Mouse (Mus musculus) right cerebral cortex, postnatal 36 days (tissue): ENCODE data around the gene Scel.
A peak's percentile ranks its signal among the peaks of the same experiment; 100 is the strongest.
"Not testable (repeated sequence)": the region's sequence is repeated elsewhere in the genome, so short reads cannot be mapped to it uniquely, and the experiment has no call there.

Experiments used
- DNase-seq, 2 experiments: peaks; one replicate each; pipeline ENCODE4 v3.0.0; 2022; ENCODE audit warnings: low spot score in 2 of 2, mixed read lengths in 1 of 2

Scel gene

DNA sequence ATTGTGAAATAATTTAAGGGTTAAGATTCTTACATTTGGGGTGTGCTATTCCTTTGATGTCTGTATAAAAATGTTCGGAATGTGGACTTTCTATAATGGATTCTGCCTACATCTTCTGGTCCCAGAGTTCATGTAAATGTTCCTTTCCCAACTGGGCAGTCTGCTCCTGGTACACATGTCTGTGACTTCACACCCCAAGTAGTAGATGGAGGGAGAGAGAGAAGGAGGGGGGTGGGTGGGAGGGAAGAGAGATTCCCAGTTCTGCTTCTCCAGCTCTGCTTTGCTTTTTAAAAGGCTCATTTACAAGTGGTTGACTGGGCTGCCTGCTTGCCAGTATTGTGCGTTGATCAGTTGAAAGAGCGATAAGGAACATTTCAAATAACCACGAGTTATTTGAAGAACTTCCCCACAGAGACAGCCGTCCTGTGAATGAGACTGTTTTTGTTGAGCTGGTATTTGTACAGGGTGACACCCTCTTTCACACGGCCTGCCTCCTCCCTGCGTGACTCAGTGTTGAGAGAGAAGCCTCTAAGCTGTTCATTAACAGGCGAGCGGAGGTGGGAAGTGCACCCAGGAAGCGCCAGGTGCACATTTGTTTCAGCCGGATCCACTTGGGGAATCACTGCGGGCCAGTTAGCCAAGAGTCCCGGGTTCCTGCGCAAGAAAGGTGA, at the start of gene Scel:
Gene Scel, plus strand, starts transcription at position 541 of the 671 bp plus-strand sequence.
- peak in 1 of 2 experiments; percentile 23 for DNase-seq

DNA sequence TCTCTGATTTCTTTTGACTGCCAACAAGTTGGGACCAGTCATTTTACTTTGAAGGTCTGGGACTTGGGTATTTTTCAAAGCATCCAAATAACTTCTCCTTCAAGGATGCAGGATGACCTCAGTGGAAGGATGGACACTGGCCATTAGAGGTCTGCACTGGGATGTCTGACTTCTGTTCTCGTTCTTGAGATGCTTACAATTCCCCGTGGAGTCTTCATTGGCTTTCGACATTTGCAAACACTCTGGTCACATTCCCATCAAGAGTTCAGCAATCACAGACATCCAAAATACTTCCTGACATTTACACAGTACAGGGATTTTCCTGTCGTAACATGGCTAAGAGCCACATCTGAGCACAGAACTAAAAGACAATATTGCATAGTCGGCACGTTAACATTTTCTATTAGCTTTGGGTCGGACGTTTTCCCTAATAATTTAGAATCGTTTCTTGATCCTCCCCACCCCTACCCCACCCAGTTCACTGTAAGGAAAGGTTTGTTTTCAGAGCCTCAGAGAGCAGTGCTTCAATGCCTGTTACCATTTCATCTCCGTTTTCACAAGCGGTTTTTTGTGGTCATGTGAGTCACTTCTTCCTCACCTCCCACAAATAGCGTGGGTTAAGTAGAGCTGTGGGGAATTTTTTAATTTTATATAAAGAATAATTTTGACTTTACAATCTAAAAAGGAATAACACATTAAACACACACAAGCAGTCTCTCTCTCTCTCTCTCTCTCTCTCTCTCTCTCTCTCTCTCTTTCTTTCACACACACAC, 44.3 kb upstream of the Scel start:
- DNase-seq, result peak in 1 of 2 experiments; percentile 37

DNA sequence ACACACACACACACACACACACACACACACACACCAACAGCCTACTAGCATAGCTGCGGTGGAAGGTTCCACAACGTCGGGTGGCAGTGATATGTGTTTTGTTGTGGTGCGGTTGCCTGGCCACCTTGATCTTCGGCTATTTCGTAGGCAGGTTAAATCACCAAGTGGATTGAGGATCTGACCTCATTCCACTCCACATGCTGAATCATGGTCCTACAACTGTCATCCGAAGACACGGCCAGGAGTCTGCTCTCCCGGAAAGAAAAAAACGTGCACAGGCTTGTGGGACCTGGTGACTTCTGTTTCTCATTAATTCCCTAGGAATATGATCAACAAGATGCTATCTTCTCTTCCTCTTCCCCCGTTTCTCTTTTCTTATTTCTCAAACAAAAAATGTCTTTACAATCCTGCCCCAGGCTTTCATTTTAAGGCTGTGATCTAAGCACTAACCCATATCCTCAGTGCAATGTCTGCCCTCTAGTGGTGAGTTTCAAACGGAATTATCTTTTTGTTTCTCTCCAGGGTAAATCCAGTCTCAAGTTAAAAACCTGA, 43.6 kb upstream of the Scel start:
- DNase-seq, result peak; percentile 20 to 43

DNA sequence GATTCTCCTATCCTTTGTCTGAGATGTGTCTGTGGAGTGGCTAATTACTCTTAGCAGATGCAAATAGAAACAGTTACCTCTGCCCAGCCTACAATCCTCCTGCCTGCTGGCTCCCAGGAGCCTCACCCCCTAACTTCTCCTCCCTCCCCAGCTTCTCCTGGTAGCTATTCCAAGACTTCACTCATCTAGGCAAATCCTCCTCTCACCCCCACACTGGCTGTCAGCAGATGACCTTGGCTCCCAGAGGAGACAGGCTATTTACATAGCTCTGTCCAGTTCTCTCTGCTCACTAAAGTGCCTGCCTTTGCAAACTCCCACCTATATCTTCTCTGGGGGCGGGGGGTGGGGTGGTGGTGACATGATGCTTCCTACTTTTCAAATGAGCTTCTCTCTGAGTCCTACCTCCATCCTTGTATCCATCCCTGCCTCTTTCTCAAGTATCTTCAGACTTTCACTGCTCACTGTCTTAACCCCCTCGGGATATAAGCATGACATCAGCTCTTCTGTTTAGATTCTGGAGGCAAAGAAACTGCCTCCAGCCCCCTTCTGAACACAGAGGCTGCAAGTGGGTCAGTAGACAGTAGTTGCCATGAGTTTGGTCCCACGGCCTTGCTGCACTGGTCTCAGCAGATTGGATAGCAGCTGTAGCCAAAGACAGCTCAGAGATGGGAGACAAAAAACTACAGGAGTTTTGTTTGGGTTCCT, 41.9 kb upstream of the Scel start:
- DNase-seq, result no peak

DNA sequence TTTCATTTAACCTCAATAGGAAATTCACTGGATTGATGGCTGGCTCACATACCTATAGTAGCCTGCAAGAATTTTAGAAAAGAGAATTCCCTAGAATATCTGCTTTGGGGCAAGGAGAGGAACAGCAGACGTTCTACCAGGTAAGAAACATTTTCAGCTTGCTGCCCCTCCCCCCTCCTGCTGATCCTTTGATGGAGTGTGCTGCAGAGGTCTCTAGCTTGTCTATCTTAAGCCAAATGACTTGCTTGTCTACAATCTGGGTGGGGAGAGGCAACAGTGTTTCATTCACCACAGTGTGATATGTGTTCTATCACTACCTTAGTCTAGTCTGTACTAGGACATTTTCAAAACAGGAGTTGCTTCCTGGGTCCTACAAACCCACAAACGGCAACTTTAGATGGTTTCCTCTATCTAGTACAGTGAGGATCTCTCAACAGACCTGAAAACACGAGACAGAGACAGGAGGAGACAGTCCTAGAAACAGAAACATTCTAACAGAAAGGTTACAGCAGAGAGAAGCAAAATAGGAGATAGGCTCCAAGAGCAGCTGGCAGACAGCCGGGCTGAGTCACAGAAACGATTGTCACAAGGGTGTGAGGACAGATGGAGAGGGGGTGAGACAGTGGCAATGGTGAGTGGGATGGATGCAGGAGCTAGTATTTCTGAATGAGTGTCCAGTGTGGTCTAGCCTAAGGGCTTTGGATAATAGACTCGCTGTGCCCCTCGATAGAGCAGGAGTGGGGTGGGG, 41.2 kb upstream of the Scel start:
- DNase-seq, result peak; percentile 80 to 87

DNA sequence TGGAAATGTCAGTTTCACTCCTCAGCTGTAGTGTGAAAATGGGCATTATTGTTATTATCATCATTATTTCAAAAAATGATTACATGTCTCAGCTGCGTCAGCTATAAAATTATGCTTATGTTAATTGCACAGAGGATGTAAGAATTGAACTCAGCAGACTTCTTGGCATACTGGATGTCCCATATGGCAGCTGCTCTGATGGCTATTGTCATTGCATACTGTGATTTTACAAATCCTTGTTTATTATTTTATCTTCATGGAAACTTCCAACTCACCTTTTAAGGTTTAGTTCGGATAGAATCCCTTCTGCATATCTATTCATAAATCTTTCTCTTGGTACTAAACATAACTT, 40.6 kb upstream of the Scel start:
- no peak for DNase-seq

DNA sequence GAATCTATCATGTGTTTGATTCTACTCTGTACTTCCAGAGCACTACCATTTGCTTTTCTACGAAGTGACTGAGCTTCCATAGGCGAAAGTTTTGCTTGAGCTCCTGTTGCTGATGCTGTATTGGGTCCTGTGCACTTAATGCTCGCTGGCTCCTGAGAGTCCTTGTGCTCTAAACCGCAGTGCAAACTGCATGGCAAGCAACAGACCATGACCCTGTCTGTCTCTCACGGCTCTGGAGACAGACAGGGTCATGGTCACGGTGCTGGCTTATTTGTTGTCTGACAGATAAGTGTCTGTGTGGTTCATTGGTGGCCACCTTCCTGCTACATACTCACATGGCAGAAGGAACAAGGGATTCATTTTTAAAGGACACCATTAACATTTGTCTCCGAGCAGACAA, 37.8 kb upstream of the Scel start:
- DNase-seq, result no peak

DNA sequence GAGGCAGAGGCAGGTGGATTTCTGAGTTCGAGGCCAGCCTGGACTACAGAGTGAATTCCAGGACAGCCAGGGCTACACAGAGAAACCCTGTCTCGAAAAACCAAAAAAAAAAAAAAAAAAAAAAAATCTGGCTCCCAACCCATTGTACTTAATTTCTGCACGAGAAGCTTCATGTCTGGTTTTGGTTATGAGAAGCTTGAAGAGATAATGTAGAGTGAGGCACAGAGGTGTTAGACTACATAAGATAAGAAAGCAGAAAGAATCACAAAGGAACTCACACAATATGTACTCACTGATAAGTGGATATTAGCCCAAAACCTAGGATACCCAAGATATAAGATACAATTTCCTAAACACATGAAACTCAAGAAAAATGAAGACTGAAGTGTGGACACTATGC, 36.9 kb upstream of the Scel start:
- not testable (repeated sequence) for DNase-seq

DNA sequence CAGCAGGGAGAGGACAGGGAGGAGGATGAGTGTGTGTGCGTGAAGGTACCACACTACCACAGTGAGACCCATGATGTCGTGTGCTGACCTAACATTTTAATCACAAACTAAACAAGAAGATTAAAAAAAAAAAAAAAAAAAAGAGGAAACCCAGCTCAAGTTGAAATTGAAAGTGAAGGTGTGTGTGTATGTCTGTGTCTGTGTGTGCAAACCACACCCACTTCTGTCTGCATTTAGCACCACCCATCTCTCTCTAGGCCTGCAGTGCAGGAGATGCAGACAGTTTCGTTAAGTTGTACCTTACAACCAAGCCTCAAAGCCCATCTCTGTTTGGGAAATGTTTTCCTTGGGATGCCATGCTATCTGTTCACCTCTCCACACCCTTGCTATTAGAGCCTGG, 35.9 kb upstream of the Scel start:
- no peak for DNase-seq

DNA sequence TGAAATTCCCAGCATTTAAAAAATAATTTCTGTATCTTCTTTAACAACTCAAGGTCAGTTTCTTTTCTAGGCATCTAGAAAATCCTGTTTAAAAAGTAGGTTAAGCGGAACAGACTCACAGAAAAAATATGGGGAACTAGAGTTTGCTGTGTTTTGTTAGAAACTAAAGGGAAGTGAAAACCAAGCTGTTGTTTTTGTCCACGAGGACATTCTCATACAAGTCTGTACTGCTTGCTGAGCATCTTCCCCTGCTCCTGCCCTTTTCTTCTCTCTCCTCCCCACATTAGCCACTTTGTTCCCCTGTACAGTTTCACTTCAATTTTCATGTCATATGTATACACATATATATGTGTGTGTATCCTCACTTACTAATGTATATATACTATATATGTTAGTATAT, 35.2 kb upstream of the Scel start:
- DNase-seq, result no peak

DNA sequence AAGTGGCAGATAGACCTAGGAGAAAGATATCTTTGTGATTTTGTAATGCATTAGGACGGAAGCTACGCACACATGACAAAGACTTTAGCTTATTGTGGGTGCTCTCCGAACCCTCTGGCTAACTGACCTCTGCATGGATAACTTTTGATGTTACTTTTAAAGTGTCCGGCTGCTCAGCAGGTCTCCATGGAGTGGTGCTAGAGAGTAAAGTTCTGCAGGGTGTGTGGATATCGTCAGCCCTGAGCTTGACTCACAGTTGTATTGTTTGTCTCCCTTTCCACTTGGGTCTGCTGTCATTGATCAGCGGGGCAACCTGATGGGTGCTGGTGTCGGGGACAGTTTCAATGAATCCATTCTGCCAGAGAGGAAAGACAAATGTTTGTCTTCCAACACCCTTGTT, 33.7 kb upstream of the Scel start:
- DNase-seq, result no peak

DNA sequence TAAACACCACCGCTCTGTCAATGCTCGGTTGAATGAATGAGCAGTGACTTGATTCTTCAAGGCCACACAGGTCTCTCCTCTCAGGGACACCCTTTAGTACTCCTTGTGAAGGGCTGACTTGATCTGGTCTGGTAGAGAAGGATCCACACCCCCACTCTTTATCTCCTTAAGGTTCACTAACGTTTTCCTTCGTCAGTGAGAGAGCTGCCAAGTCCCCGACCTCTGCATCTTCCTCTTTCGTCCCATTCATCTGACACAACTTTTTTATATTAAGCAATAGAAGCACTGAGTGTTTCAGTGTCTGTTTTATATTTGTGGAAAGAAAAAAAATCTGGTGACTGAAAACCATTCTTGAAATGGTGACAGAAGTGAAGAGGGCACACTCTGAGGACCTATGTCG, 31.6 kb upstream of the Scel start:
- DNase-seq, result no peak

DNA sequence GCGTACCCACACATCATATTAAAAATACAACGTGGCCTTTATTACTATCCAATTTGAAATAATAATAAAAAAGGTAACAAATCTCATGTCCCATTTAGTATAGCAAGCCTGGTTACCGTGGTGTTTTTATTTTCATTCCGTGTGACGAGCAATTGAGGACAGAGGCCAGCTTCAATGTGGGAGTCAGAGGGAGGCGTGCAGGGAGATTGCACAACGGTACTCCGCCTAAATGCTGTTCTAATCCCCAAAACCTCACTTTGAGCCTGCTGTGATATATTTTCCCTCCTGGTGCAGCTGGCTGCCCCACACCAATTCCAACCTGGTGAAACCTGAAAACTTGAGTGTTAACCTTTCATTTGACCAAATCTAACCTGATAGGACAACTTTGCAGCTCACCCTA, 27.5 kb upstream of the Scel start:
- no peak for DNase-seq

DNA sequence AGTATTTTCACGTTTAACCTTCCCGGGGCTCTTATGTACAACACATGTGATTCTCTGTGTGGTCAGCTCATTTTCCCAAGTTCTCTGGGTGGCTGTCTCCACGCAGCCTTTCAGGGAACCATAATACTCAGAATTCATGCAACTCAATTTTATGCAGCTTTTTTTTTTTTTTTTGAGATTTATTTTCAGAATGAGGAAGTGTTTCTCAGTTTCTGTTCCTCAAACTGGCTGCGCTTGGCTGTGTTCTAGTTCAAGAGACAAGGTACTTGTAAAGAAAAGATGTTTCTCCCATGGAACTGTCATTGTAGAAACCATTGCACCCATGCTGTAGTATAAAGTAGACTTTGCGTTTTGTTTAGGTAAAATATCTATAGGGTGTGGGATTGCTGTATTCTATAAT, 26.2 kb upstream of the Scel start:
- DNase-seq, result no peak

DNA sequence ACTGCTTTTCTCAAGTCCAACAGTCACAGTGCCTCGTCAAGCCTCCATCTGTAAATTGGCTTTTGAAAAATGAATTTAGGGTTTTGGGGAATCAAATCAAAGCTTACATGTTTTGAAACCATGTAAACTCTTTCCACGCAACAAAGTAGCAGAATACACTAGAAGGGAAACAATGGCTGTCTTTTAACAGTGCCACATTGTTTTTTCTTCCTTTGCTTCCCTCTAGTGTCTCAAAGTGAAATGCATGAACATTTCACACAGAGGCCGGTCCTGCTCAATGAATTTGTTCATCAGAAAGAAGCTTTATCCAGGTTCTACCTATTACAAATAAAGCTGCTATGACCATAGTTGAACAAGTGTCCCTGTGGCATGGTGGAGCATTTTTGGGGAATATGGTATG, 24.5 kb upstream of the Scel start:
- DNase-seq, result no peak

DNA sequence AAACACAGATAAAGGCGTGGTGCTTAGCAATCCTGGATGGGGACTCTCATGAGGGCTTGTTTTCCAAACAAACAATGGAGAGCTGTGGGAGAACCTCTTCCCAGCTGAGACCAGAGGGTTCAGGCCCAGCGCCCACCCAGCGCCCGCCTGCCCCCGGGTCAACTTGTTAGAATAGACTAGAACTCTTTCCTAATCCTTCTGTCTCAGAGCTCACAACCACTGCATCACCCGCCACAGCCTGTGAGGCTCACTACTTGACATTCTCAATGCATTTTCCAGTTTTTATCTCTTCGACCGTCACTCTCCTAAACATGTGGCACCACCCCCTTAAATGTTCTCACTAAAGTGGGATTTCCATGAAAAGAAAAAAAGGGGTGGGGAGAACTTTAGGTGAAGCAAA, 14.9 kb upstream of the Scel start:
- DNase-seq, result no peak

DNA sequence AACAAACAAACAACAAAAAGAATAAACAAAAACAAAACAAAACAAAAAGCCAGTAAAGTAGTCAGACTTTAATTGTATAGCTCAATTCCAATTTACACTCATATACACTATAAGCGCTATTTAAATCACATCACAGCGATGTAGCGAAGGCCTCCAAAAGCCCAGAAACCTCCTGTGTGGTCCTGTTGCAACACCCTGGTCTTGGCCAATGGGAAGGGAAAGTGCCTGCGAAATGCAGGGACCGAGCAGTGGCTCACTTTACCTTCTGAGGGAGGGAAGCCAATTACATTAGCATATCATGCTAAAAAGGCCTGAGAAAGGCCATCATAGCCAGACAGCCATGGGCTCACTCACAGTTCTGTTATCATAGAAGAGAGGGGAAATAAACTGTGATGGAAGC, 14.5 kb upstream of the Scel start:
- no peak for DNase-seq

DNA sequence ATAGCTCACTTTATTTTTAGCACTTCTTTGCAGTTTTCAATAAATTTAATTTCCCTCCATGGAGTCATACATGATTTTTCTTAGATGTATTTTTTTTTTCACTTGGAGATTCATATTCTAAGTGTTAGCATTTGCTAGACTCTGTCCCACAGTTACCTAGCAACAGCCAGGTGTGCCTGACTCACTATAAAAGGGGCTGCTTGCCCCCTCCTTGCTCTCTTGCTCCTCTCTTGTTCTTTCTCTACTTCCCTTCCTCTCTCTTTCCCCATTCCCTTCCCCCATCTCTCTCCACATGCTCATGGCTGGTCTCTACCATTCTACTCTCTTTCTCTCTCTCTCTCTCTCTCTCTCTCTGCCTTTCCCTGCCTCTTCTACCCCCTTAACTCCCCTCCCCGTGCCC, 14.1 kb upstream of the Scel start:
- no peak for DNase-seq

DNA sequence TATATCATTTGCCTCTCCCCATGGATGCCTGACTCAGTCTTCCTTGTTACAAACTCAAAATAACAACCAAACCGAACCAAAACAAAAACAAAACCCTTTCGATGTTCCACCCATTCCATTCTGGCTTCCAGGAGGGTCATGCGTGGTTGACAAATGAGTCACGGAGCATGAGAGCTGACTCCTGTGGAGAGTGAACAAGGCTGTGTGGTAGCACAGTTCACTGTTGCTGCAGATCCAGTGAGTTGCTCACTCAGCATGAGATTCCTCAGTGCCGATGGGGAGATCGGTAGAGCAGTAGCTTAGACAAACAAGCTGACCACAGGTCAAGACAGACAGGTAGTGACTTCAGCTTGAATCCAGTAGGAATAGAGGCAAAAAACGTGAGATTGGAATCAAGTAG, 12.8 kb upstream of the Scel start:
- DNase-seq, result no peak

DNA sequence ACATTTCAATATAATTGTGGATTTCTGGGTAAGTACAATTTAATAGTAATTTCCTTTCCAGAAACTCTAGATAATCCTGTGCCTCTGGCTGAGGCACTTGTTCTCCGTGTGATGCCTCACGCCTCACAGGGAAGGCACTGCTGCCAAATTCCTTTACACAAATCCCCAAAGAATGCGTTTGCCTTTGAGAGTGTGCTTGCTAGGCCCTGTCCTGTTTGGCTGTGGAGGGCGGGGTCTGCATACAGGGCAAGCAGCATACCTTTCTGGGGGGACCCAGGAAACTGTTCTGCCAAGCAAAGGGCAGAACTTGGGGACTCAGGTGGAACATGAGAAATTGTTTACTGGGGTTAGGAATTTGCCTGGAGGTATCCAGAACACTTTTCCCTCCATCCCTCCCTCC, 12.2 kb upstream of the Scel start:
- no peak for DNase-seq

DNA sequence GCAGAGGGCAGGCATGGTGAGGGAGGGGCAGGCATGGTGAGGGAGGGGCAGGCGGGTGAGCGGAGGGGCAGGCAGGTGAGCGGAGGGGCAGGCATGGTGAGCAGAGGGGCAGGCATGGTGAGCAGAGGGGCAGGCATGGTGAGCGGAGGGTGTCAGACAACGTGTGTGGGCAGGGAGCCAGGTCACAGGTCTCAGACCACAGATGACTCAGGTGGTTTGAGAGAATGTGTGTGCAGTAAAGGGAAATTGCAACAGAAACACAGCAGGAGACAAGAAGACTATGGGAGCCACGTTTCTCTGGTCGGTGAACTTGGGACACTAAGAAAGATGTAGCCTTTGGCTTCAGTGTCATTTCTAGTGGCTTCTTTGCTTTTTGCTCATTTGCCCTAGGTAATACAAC, 8.6 kb upstream of the Scel start:
- no peak for DNase-seq

DNA sequence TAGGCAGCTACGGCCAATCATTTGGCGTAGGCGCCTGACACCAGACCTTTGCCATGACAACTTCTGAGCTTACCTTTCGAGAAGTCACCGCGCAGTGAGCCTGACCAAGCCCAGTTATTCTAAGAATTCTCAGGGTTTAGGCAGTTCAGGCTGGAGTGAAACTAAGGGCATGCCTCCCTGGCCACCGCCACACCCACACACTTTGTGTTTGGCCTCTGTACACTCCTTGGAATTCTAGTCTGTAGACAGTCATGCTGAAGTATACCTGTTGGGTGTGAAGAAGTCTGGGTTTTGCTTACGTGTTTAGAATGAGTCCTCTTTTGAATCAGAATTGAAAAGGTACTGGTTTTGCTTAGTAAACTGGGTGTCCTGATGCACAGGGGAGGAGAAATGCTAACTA, 3.6 kb upstream of the Scel start:
- no peak for DNase-seq
